Mouse (Mus musculus): Measurements from ENCODE around the gene 1300017J02Rik. TPM values are rescaled to one million over a fixed set of nuclear protein-coding genes. Genes with fewer than 3 reads are reported as not detected.

Gene 1300017J02Rik
- polyA plus RNA-seq, 1 experiment, result 0.63 TPM

- no peak for DNase-seq (ENCODE audit: low read depth)
These were observed 33.8 kb downstream of the 1300017J02Rik start for GRCm38 (mm10) chr9:103271104-103271503.

- no peak for DNase-seq (ENCODE audit: low read depth)
These were observed 39.1 kb downstream of the 1300017J02Rik start for GRCm38 (mm10) chr9:103265778-103266177.

DNA sequence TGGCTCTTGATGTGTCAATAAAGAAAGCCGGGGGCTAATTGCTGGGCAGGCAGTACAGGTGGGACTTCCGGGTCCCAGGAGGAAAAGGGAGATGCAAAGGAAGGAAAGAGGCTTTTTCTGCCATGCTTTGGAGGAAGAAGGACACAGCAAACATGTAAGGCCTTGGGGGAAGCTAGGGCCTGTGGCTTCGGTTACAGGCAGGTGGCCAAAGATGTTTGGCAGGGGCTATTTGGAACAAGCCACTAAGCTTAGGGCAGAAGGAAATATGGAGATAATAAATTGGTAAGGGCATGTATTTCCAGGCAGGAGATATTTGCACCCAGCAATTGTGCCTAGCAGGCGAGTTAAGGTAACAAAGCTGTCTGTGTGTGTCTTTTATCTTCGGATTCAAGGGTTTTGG is 52.0 kb downstream of the 1300017J02Rik start:
- no peak for DNase-seq (ENCODE audit: low read depth)

- no peak for DNase-seq (ENCODE audit: low read depth)
These were observed 56.3 kb downstream of the 1300017J02Rik start for GRCm38 (mm10) chr9:103248618-103249017.

DNA sequence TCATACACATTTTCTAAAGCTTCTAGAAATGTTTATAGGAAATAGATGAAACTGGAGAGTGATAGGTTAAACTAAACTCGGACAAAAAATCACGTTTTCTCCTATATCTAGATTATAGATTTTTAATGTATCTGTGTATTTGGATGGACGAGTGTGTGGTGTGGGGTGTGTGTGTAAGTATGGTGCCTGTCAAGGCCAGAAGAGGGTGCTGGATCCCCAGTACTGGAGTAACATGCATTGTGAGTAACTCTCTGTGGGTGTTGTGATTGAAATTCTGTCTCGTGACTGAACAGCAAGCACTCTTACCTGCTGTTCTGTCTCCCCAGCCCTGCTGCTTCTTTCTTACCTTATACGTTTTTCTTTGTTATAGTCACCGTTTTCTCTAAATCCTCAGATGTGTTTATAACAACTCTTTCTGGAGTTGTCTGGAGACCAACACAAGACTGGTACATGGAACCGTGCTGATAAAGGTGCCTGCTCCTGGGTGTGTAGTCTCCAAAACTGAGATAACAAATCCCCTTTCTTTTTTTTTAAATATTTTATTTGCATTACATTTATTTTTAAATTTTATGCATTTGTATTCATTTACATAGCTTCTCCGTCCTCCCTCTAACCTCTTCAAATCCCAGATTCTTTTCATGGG is 58.2 kb downstream of the 1300017J02Rik start:
- no peak for DNase-seq (ENCODE audit: low read depth)

- no peak for DNase-seq (ENCODE audit: low read depth)
These were observed 61.2 kb downstream of the 1300017J02Rik start for GRCm38 (mm10) chr9:103243640-103244039.

DNA sequence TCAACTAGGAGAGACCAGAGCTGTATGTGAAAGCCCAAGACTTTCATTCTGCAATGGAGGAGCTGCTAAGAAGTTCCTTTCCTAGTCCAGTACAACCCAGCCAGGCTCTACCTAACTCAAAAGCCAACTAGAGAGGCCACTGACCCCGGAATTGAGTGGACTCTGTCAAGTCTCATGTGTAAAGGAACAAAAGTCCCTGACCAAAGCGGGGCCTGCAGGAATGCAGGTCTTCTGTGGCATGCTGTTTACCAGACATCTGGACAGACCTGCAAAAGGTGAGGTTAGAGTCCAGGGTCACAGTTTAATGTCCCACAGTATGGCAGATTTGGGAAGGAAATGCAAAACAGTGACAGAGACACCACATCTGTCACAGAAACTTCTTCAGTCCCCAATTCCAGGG is 63.7 kb downstream of the 1300017J02Rik start:
- DNase-seq (ENCODE audit: low read depth), result no peak

DNA sequence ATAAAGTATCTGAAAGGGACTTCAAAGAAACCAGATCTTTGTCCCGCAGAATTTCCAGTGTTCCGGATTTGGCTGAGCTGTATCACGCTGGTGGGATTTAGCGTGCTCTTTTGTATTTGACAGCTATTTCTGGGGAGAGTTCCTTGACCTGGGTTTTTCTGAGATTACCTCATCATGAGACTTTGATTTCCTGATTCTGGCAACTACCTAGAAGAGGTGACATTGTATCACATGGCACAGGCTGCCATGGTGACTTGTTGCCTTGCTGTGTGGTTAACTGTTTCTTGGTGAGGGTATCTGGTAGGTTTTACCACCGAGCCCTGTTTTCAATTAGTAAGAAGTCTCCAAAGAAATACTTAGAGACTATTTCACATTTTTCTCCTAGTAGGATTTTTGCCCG is 65.4 kb downstream of the 1300017J02Rik start:
- no peak for DNase-seq (ENCODE audit: low read depth)

- no peak for DNase-seq (ENCODE audit: low read depth)
These were observed 70.2 kb downstream of the 1300017J02Rik start for GRCm38 (mm10) chr9:103234565-103235165.

- no peak for DNase-seq (ENCODE audit: low read depth)
These were observed 70.8 kb downstream of the 1300017J02Rik start for GRCm38 (mm10) chr9:103234059-103234458.

GRCm38 (mm10) chr9:103233006-103233395 is 71.9 kb downstream of the 1300017J02Rik start:
- DNase-seq (ENCODE audit: low read depth), result no peak

DNA sequence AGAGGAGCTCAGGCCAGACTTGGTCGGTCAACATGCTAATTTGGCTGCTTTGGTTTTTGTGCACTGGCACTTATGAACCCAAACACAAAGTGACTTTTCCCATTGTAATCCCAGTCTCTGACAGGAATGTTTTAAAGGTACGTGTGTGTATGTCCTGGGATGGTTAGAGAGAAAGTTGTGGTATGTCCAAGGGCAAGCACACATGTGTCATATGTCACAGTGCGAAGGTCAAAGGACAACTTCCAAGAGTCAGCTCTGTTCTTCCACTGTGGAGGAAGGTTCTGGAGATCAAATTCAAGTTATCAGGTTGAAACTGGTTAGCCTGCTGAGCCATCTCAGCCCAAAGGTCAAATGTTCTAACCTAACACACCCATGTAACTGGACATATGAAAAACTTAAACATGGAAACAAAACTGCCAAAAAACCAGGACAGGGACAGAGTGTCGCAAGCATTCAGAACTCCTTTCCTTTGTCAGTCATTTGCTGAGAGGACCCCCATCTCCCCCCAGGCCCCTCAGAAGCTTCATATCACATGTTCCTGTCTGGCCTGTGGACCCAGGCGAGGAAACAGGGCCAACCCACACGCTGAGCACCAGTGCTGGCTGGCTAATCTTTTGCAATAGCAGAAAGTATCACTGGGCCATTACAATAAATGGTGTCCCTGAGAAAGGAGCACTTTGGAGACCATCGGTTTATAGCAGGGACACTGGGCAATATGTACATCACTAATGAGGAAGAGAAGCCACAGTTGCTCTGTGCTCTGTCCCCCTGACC is 72.5 kb downstream of the 1300017J02Rik start:
- DNase-seq (ENCODE audit: low read depth), result no peak

GRCm38 (mm10) chr9:103230151-103230951 is 74.5 kb downstream of the 1300017J02Rik start, which contains the start of the genes Gm20425 and Trf:
TSS of gene Gm20425 (minus strand) at chr9:103230307.
TSS of gene Trf (minus strand) at chr9:103230444.
- no peak for DNase-seq (ENCODE audit: low read depth)

DNA sequence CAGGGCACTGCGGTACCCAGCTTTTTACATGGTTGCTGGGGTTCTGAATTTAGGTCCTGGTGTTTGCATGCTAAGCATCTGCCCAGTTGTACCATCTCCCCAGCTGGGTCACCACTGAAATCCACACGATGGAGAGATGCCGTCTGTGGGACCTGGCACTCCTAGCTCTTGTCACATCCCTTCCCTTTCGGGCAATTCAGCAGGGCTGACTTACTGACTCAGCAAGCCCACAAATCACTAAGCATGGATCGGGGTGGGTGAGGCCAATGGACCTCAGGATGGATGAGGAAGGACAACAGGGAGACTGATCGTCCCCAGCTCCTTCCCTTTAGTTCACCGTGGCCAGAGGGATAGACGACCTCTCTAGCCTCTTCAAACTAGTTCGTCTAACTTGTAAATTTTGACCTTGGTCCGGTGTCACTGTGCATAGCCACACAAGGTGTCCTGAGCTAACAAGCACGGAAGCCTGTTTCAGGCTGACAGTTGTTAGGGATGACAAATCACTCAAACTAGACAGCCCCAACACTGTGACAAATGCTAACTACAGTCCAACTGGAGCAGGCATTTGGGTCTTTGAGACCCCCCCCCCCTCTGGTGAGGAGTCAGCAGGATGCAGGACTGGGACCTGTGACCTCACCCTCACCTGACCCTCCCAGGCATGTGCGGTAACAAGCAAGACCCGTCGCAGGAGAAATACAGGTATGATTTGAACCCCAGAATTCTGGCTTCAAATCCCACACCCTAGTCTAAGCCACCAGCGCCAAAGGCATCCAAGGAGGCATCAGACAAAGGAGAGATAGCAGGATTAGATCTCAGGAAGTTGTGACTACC is 75.6 kb downstream of the 1300017J02Rik start:
- DNase-seq (ENCODE audit: low read depth), result no peak

- DNase-seq (ENCODE audit: low read depth), result no peak
These were observed 76.4 kb downstream of the 1300017J02Rik start for GRCm38 (mm10) chr9:103228370-103229003.

DNA sequence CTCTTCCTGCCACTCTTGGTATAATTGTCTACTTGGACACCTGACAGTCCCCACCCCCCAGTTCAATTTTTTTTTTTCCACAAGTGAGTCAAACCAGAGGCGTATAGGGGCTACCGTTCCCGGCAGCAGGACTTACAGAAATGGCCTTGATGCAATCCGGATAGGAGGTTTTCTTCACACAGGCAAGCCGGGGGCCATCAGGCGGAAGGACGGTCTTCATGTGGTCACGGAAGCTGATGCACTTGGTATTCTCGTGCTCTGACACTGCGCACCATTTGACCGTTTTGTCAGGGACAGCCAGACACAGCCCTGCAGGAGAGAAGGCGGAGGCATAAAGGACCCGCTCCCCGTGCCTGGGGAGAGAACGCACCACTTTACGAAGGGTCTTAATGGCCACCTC is 77.1 kb downstream of the 1300017J02Rik start:
- no peak for DNase-seq (ENCODE audit: low read depth)

GRCm38 (mm10) chr9:103226806-103227205 is 78.1 kb downstream of the 1300017J02Rik start:
- DNase-seq (ENCODE audit: low read depth), result no peak

DNA sequence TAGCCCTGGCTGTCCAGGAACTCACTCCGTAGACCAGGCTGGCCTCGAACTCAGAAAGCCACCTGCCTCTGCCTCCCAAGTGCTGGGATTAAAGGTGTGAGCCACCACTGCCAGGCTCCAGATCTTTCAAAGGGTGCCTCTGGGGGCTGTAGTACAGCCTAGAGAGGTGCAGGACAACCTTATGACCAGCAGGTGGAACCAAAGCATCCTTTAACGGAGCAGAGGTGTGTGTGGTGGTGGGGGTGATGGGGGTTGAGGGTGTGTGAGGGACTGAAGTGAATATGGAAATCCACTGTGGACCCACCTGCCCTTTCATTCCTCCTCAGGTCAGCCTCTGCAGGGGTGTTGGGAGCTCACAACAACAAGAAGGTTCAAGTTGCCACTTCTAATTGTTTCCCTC is 79.4 kb downstream of the 1300017J02Rik start:
- no peak for DNase-seq (ENCODE audit: low read depth)

DNA sequence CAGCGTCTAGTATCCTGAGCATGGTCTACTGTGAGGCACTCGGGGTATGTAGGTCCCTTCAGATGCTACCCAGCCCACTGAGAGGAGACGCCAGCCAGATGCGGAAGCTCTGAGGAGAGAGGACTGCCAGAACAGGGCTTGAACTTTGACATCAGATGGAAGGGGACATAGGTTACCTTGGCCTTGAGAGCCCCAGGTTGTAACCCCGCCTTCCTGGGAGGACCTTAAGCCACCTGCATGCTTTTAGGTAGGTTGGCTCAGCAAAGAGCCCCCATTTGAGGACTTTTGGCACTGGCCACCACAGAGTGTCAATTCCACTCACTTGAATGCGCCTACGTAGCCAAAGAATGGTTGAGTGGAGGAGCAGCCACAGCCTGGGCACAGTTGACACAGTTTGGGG is 80.2 kb downstream of the 1300017J02Rik start:
- DNase-seq (ENCODE audit: low read depth), result no peak

GRCm38 (mm10) chr9:103214281-103214680 is 90.6 kb downstream of the 1300017J02Rik start:
- DNase-seq (ENCODE audit: low read depth), result no peak

DNA sequence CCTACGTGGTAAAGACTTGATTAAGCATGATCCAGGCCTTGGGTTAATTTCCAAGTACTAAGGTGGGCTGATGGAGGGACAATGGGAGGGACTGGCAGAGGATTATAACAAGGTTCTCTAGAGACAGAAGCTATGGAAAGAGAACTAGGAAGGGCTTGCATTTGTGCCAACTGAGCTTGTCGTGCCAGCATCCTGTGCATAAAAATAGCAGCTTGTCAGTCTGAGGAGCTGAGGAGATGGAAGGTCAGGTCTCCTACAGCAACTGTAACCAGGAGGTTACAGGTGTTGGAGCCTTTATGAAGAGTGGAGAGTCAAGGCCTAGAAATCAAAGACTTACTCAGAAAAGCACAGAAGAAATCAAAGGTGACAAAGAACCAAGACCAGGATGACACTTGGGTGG is 91.3 kb downstream of the 1300017J02Rik start:
- no peak for DNase-seq (ENCODE audit: low read depth)

Measured in gonadal fat pad, adult 2 months (tissue).